Mouse (Mus musculus): ENCODE measurements around the gene Plin4. TPM values are rescaled to one million over a fixed set of nuclear protein-coding genes. Genes with fewer than 3 reads are reported as not detected.

Plin4 gene
- polyA plus RNA-seq, 1 experiment from 2014 or later, result 0.10 TPM

GRCm38 (mm10) chr17:56139355-56139754, 29.8 kb upstream of the Plin4 start:
- no peak for ATAC-seq (ENCODE audit: insufficient number of reproducible peaks, insufficient read depth, low FRiP score, low TSS enrichment, low read depth)
- Histone ChIP-seq H3K9me3 (no peaks in the 10 kb centered on the region), H3K27ac (no peak overlapping the region), H3K9ac (peak overlapping the region; percentile 77), H3K27me3 (peaks cover 80% of the 10 kb centered on the region), H3K4me3 (peak overlapping the region; percentile 75), H3K36me3 (no peaks in the 10 kb centered on the region), H3K4me1 (peaks cover 35% of the 10 kb centered on the region), H3K4me2 (peak overlapping the region; percentile 96)
- WGBS, result 8% methylated on average over 20 of the region's 21 CpGs

DNA sequence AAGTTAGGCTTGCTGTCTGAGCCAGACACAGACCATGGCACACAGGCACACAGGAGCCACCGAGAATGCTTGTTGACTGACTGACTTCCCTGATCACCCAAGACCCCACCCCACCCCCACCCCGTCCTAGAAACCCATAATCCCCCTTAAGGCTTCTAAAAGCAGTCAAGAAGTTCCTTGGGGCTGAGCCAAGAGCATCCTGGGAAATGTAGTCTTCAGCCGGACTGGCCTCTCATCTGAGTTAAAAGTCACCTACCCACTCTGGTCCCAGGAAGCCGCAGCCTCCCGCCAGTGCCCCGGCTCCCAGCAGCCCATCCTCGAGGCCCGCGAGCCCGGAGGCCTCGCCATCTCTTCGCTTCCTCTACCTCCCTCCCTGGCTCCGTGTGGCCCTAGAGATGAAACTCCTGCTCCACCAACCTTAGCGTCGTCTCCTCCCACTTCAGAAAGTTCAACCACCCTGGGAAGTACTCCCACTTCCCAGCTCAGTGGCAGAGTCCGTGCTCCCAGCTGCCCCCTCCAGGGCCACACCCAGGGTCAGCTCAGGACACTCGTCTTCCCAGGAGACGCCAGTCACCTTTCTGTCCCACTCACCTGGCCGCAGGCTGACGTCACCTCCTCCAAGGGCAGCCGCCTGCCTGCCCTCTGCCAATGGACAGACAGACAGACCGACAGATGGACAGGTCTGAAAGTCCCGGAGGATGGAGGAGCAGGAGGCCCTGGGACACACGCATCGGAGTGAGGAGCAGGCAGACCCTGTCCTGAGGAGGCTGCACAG, 28.4 kb upstream of the Plin4 start:
- Histone ChIP-seq H3K4me3 (peak overlapping the region; percentile 12; the same call in 1 of the 2 replicates), H3K4me2 (peak overlapping the region; percentile 96), H3K9me3 (no peaks in the 10 kb centered on the region), H3K4me1 (peaks cover 44% of the 10 kb centered on the region), H3K27ac (no peak overlapping the region), H3K36me3 (no peaks in the 10 kb centered on the region), H3K27me3 (peaks cover 66% of the 10 kb centered on the region), H3K9ac (peak overlapping the region; percentile 32; the same call in 1 of the 2 replicates)
- ATAC-seq (ENCODE audit: insufficient number of reproducible peaks, insufficient read depth, low FRiP score, low TSS enrichment, low read depth), result no peak
- 16% methylated on average over 25 of the region's 25 CpGs for WGBS

DNA sequence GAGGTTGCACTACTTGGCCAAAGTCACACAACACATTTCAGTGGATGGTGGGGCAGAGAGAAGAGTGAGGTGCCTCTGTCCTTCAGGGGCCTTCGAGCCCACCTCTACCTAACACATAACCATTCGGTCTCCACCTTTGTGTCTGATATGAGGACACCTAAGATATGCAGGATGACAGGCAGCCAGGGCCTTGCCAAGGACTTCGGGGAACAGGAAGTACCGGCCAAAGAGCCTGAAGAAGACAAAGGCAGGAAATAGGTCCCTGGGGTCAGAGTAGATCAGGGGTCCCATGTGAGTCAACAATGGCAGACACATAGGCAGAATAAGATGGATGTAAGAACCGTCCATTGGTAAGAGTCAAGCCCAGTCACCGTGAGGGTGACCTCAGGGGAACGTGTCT, 27.0 kb upstream of the Plin4 start:
- Histone ChIP-seq H3K36me3 (no peaks in the 10 kb centered on the region), H3K27ac (no peak overlapping the region), H3K4me1 (peaks cover 36% of the 10 kb centered on the region), H3K9ac (no peak overlapping the region), H3K4me2 (no peak overlapping the region), H3K9me3 (no peaks in the 10 kb centered on the region), H3K4me3 (no peak overlapping the region), H3K27me3 (peaks cover 52% of the 10 kb centered on the region)
- 85% methylated on average over 7 of the region's 7 CpGs for WGBS
- no peak for ATAC-seq (ENCODE audit: insufficient number of reproducible peaks, insufficient read depth, low FRiP score, low TSS enrichment, low read depth)

DNA sequence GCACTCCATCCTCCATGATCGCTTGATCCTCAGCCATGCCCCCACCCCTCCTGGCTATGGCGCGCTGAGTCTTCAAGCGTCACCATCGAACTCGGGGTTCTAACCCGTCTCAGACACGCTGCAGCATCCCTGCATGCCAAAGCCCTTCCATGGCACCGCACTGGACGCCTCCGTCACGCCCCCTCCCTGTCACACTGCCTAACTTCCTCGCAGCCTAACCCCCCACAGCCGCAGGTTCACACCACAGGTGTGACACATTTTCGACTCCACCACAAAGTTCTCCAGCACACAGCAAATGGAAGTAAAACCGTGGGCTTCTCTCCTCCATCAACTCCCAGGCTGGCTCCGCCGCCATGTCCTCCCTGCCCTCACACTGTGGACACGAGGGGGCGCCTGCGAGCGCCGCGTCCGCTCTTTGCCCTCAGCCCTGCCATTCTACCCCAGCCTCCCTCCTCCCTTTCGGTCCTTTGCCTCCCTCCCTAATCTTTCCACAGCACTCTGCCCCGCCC, 24.9 kb upstream of the Plin4 start:
- Histone ChIP-seq H3K4me2 (peak overlapping the region; percentile 64), H3K27ac (no peak overlapping the region), H3K27me3 (peaks cover 31% of the 10 kb centered on the region), H3K4me1 (peaks cover 34% of the 10 kb centered on the region), H3K36me3 (peaks cover 12% of the 10 kb centered on the region; the same call in 1 of the 2 replicates), H3K9me3 (no peaks in the 10 kb centered on the region), H3K4me3 (peak overlapping the region; percentile 36), H3K9ac (peak overlapping the region; percentile 53)
- ATAC-seq (ENCODE audit: insufficient number of reproducible peaks, insufficient read depth, low FRiP score, low TSS enrichment, low read depth), result no peak
- 3% methylated on average over 27 of the region's 27 CpGs for WGBS

DNA sequence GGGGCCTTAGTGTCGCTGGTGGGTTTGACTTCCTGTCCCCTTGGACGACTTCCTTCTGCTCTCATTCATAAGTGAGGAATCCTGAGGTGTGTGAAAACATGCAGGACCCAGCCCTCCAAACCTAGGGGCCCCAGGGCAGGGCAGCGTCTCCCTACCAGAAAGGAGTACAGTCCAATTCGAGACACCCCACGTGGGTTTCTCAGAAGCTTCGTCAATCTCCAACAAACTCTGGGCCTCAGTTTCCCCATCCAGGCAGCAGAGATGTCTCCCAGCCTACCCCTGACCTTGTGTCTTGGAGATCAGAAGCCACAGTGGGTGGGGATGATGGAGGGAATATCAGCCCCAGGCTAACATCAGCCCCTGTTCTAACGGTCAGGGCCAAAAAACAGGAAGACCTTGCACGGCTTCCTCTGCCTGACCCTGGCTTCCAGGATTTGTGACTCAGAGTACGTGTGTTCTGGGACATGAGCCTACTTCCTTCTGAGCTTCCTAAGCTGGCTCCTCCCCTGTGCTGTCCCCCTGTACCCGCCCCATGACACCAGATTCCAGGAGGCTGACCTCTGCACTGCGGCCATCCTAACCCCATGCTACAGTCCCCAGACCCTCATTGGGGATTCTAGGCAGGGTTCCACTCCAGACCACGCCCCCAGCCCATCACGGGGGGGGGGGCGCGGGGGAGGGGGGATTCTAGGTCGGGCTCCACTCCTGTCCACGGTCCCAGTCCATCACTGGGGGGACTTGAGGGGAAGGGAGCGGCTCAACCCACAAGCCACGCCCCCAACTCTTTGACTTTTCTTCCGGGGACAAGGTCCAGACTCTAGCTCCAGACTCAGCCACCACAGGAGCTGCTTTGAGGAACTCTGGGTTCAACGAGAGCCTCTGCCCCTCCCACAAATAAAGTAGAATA, 24.1 kb upstream of the Plin4 start:
- H3K4me2 ChIP-seq, result peak overlapping the region; percentile 64
- peaks cover 12% of the 10 kb centered on the region; the same call in 1 of the 2 replicates for H3K36me3 ChIP-seq
- peak; percentile 32; the same call in 1 of the 2 replicates for ATAC-seq (ENCODE audit: insufficient number of reproducible peaks, insufficient read depth, low FRiP score, low TSS enrichment, low read depth)
- peaks cover 26% of the 10 kb centered on the region for H3K4me1 ChIP-seq
- H3K27ac ChIP-seq, result peak overlapping the region; percentile 45
- H3K9ac ChIP-seq, result peak overlapping the region; percentile 53; the same call in 1 of the 2 replicates
- WGBS, result 18% methylated on average over 19 of the region's 21 CpGs
- no peaks in the 10 kb centered on the region for H3K9me3 ChIP-seq
- peak overlapping the region; percentile 36 for H3K4me3 ChIP-seq
- peaks cover 23% of the 10 kb centered on the region for H3K27me3 ChIP-seq

- Histone ChIP-seq H3K27me3 (peaks cover 14% of the 10 kb centered on the region), H3K4me3 (no peak overlapping the region), H3K4me1 (peaks cover 20% of the 10 kb centered on the region), H3K36me3 (peaks cover 16% of the 10 kb centered on the region; the same call in 1 of the 2 replicates), H3K27ac (no peak overlapping the region), H3K9ac (0 out of 2 replicates have a peak overlapping the region, but pooled peaks have one; percentile 11), H3K4me2 (no peak overlapping the region), H3K9me3 (no peaks in the 10 kb centered on the region)
- 3% methylated on average over 14 of the region's 14 CpGs for WGBS
- ATAC-seq (ENCODE audit: insufficient number of reproducible peaks, insufficient read depth, low FRiP score, low TSS enrichment, low read depth), result no peak
Observed at GRCm38 (mm10) chr17:56132661-56133060, 23.1 kb upstream of the Plin4 start.

GRCm38 (mm10) chr17:56131814-56132213, 22.2 kb upstream of the Plin4 start:
- WGBS, result 38% methylated on average over 7 of the region's 7 CpGs
- peaks cover 20% of the 10 kb centered on the region for H3K4me1 ChIP-seq
- peaks cover 16% of the 10 kb centered on the region; the same call in 1 of the 2 replicates for H3K36me3 ChIP-seq
- no peak overlapping the region for H3K27ac ChIP-seq
- H3K27me3 ChIP-seq, result peaks cover 7% of the 10 kb centered on the region
- H3K4me2 ChIP-seq, result no peak overlapping the region
- H3K9me3 ChIP-seq, result no peaks in the 10 kb centered on the region
- H3K4me3 ChIP-seq, result no peak overlapping the region
- H3K9ac ChIP-seq, result no peak overlapping the region
- no peak for ATAC-seq (ENCODE audit: insufficient number of reproducible peaks, insufficient read depth, low FRiP score, low TSS enrichment, low read depth)

DNA sequence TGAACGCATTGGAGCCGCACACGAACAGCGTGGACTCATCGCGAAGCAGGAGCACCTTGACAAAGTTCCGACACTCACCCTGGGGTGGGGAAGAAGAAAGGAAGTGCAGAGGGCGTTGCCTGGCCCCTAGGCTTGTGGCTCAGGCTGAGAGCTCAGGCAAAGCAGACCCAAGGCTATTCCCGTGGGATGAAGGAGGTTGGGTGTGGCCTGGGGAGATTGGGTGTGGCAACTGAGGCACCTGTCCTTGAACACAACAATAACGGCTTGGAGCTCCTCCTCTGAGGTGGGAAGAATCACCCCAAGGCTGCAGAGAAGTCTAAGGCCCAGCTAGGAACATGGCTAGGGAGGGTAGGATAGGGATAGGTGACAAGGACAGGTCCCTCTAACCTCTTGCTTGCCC, 21.5 kb upstream of the Plin4 start:
- Histone ChIP-seq H3K4me2 (no peak overlapping the region), H3K4me1 (peaks cover 20% of the 10 kb centered on the region), H3K9ac (no peak overlapping the region), H3K4me3 (no peak overlapping the region), H3K36me3 (peaks cover 16% of the 10 kb centered on the region; the same call in 1 of the 2 replicates), H3K9me3 (no peaks in the 10 kb centered on the region), H3K27ac (no peak overlapping the region), H3K27me3 (peaks cover 7% of the 10 kb centered on the region)
- WGBS, result 92% methylated on average over 10 of the region's 10 CpGs
- no peak for ATAC-seq (ENCODE audit: insufficient number of reproducible peaks, insufficient read depth, low FRiP score, low TSS enrichment, low read depth)

DNA sequence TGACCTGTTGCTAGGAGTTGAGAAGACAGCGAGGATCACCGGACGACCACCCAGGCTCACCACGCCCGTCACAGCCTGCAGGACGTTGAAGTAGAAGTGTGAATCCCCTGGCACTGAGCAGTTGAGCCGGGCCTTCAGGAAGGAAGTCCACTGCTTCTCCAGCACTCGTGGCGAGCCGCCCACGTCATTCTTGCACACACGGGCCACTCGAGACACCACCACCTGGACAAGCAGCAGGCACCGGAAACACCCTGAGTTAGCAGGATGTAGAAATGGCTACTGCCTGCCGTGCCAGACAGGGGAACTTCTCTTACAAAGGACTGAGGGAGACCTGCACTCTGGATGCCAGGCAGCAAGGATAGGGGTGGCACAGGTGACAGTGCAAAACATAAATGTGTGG, 18.6 kb upstream of the Plin4 start:
- Histone ChIP-seq H3K4me2 (no peak overlapping the region), H3K4me1 (peaks cover 13% of the 10 kb centered on the region), H3K9me3 (no peaks in the 10 kb centered on the region), H3K36me3 (peaks cover 22% of the 10 kb centered on the region; the same call in 1 of the 2 replicates), H3K27ac (no peak overlapping the region), H3K4me3 (no peak overlapping the region), H3K9ac (no peak overlapping the region), H3K27me3 (peaks cover 23% of the 10 kb centered on the region)
- WGBS, result 84% methylated on average over 15 of the region's 15 CpGs
- no peak for ATAC-seq (ENCODE audit: insufficient number of reproducible peaks, insufficient read depth, low FRiP score, low TSS enrichment, low read depth)

DNA sequence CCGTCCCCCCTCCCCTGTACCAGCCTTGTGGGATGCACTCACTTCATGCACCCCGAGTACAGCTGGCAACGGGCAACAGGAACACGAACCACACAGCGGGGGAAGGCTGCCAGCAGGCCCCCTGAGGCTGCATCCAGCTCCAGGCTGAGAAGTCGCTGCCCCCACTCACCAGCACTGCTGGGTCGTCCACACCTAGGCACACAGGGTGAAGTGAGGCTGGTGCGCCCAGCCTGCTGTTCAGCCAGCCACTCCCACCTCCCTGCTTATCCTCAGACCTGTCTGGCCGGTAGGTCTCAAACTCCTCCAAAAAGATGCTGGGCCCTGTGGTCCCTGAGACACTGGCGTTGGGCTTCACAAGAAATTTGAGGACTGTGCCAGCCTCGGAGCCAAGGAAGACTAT, 16.6 kb upstream of the Plin4 start:
- 53% methylated on average over 11 of the region's 11 CpGs for WGBS
- peaks cover 44% of the 10 kb centered on the region for H3K27me3 ChIP-seq
- no peak for ATAC-seq (ENCODE audit: insufficient number of reproducible peaks, insufficient read depth, low FRiP score, low TSS enrichment, low read depth)

GRCm38 (mm10) chr17:56125276-56125630, 15.7 kb upstream of the Plin4 start:
- H3K4me2 ChIP-seq, result no peak overlapping the region
- no peak overlapping the region for H3K27ac ChIP-seq
- 88% methylated on average over 4 of the region's 4 CpGs for WGBS
- H3K9me3 ChIP-seq, result peaks cover 10% of the 10 kb centered on the region
- H3K4me3 ChIP-seq, result no peak overlapping the region
- peaks cover 53% of the 10 kb centered on the region for H3K27me3 ChIP-seq
- H3K4me1 ChIP-seq, result peaks cover 14% of the 10 kb centered on the region
- ATAC-seq (ENCODE audit: insufficient number of reproducible peaks, insufficient read depth, low FRiP score, low TSS enrichment, low read depth), result no peak
- H3K36me3 ChIP-seq, result peaks cover 21% of the 10 kb centered on the region; the same call in 1 of the 2 replicates
- H3K9ac ChIP-seq, result no peak overlapping the region

More for the DNA sequence above, 16.6 kb upstream of the Plin4 start:
- no peak overlapping the region for H3K4me2 ChIP-seq
- peaks cover 10% of the 10 kb centered on the region for H3K9me3 ChIP-seq
- peaks cover 10% of the 10 kb centered on the region for H3K4me1 ChIP-seq
- H3K4me3 ChIP-seq, result no peak overlapping the region
- no peak overlapping the region for H3K27ac ChIP-seq
- peaks cover 28% of the 10 kb centered on the region; the same call in 1 of the 2 replicates for H3K36me3 ChIP-seq
- no peak overlapping the region for H3K9ac ChIP-seq
